Mouse (Mus musculus) small intestine, adult 2 months (tissue): Measurements from ENCODE around the gene Trmt44.

Experiments used
- CTCF ChIP-seq: fragments of 200-500 bp; IDR thresholded peaks from 2 replicates; pipeline ENCODE4 v1.5.1; 2012; ENCODE audit warnings: low read depth, mild to moderate bottlenecking, control low read depth, inconsistent platforms, low read length, moderate library complexity, mixed read lengths; ENCODE audit not compliant: insufficient replicate concordance, insufficient read length; ENCODE audit errors: extremely low read depth
- POLR2A ChIP-seq: fragments of 200-500 bp; IDR thresholded peaks from 2 replicates; pipeline ENCODE4 v1.6.1; 2012; ENCODE audit warnings: low read depth, mild to moderate bottlenecking, control low read depth, inconsistent platforms, low read length, moderate library complexity

DNA sequence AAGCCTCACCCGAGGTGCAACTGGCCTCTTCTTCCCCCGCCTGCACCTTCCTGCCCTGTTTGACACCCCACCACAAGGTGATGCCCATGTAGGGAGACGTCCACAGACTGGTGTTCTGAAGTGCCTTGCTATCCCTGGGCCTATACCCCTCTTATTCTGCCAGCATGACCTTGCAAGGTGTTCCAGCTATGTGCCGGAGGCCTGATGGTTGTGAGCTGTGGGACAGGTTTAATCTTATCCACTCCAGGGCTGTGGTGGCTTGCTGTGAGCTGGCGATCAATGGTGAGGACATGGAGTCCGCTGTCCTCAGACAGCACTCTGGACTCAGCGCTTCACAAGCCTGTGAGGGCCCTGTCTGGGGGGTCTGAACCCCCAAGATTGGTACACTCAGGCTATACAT, 35.5 kb upstream of the Trmt44 start:
- no peak for TF ChIP-seq CTCF
- no peak for TF ChIP-seq POLR2A
